24 mouse cellular contexts compared by ENCODE assay signal in genomic region chr9:45797271-45797670, GRCm38 (mm10). TPM values are rescaled to one million over a fixed set of nuclear protein-coding genes. Genes with fewer than 3 reads are reported as not detected.
DNase-seq lines count a peak whose midpoint lies in the region; ATAC-seq and TF ChIP-seq lines count a peak whose summit lies in the region.
"Had no signal": no experiment of that assay in that cellular context is flagged by ENCODE, and none has a peak within 500 bp of the region (broad histone marks: within the 10 kb centered on the region; RNA-seq: fewer than 3 reads in every experiment).

No protein-coding gene starts in this region.

- no peak for TF ChIP-seq EP300 in liver, embryonic 14.5 days (IDR thresholded peaks at IDR 0.05; ENCODE audit: low read depth)

- no peak overlapping the region for H3K4me3 ChIP-seq in forebrain, embryonic 13.5 days
- H3K4me3 ChIP-seq in forebrain, embryonic 12.5 days (replicated peaks) = no peak overlapping the region
- no peak overlapping the region for H3K4me3 ChIP-seq in liver, embryonic 14.5 days (ENCODE audit: insufficient read depth in 1 of 2, low read depth in 2 of 2, low read length in 2 of 2)
- H3K4me3 ChIP-seq in liver, embryonic 12.5 days = no peak overlapping the region
- H3K4me3 ChIP-seq: embryonic facial prominence, embryonic 13.5 days; intestine, embryonic 15.5 days; kidney, embryonic 15.5 days; liver, embryonic 13.5 days; midbrain, embryonic 15.5 days had no signal

- ATAC-seq in forebrain, embryonic 13.5 days = no peak
- ATAC-seq in forebrain, embryonic 12.5 days (ENCODE audit: low FRiP score) = no peak
- ATAC-seq in liver, embryonic 14.5 days (ENCODE audit: insufficient read depth) = no peak
- ATAC-seq in liver, embryonic 12.5 days = no peak
- ATAC-seq: activated CD4-positive, CD25-positive, alpha-beta regulatory T cell, adult 4 months; intestine, embryonic 15.5 days had no signal

- no peak for DNase-seq in liver, embryonic 14.5 days (ENCODE audit: low read depth in 3 of 3, low spot score in 3 of 3)
- peak; percentile 35 for DNase-seq in A20 (ENCODE audit: low read depth, low spot score)
- DNase-seq in retina, embryonic 14.5 days (ENCODE audit: low spot score) = peak; percentile 15
- no peak for DNase-seq in spleen, adult 18-20 months
- no peak for DNase-seq in adrenal gland, adult 2 months
- DNase-seq: adrenal gland, postnatal 25 days; cerebellum, adult 11 months; cerebellum, postnatal 10 days; heart, postnatal 10 days; kidney, postnatal 4 days; liver, embryonic 13.5 days; lung, postnatal 14 days; right cerebral cortex, adult 18-20 months; thymus, adult 18-20 months; thymus, postnatal 4 days had no signal

- H3K9ac ChIP-seq in forebrain, embryonic 13.5 days = no peak overlapping the region
- H3K9ac ChIP-seq in forebrain, embryonic 12.5 days = no peak overlapping the region
- H3K9ac ChIP-seq in liver, embryonic 14.5 days (replicated peaks) = no peak overlapping the region
- no peak overlapping the region for H3K9ac ChIP-seq in liver, embryonic 12.5 days
- H3K9ac ChIP-seq: embryonic facial prominence, embryonic 13.5 days; intestine, embryonic 15.5 days; kidney, embryonic 15.5 days; liver, embryonic 13.5 days; midbrain, embryonic 15.5 days had no signal

- H3K4me1 ChIP-seq in forebrain, embryonic 13.5 days = peaks cover 27% of the 10 kb centered on the region
- peaks cover 24% of the 10 kb centered on the region for H3K4me1 ChIP-seq in forebrain, embryonic 12.5 days
- peaks cover 0 to 4% of the 10 kb centered on the region in 2 experiments; a peak in 2 of 4 replicates for H3K4me1 ChIP-seq in liver, embryonic 14.5 days (replicated peaks; ENCODE audit: control insufficient read depth in 2 of 2, insufficient read depth in 2 of 2, low read length in 1 of 2)
- peaks cover 21% of the 10 kb centered on the region for H3K4me1 ChIP-seq in liver, embryonic 12.5 days

- whole genome bisulfite sequencing in forebrain, embryonic 13.5 days = 74% methylated on average over 3 of the region's 3 CpGs
- WGBS in forebrain, embryonic 12.5 days = 78% methylated on average over 3 of the region's 3 CpGs
- WGBS in liver, embryonic 14.5 days (ENCODE audit: insufficient replicate concordance) = 64% methylated on average over 3 of the region's 3 CpGs
- WGBS in liver, embryonic 12.5 days (ENCODE audit: insufficient replicate concordance) = 71% methylated on average over 3 of the region's 3 CpGs

- peak; percentile 17; the same call in 1 of the 2 replicates for TF ChIP-seq CTCF in liver, embryonic 14.5 days (IDR thresholded peaks at IDR 0.05; ENCODE audit: low read depth)

- H3K4me2 ChIP-seq in forebrain, embryonic 13.5 days = no peak overlapping the region
- H3K4me2 ChIP-seq in forebrain, embryonic 12.5 days = no peak overlapping the region
- no peak overlapping the region for H3K4me2 ChIP-seq in liver, embryonic 14.5 days (ENCODE audit: low read depth)
- no peak overlapping the region for H3K4me2 ChIP-seq in liver, embryonic 12.5 days
- H3K4me2 ChIP-seq: embryonic facial prominence, embryonic 13.5 days; heart, embryonic 11.5 days; intestine, embryonic 15.5 days; kidney, embryonic 15.5 days; liver, embryonic 13.5 days; midbrain, embryonic 15.5 days had no signal

- H3K27ac ChIP-seq in forebrain, embryonic 13.5 days = peak overlapping the region; percentile 68
- no peak overlapping the region for H3K27ac ChIP-seq in forebrain, embryonic 12.5 days
- no peak overlapping the region for H3K27ac ChIP-seq in liver, embryonic 14.5 days
- no peak overlapping the region for H3K27ac ChIP-seq in liver, embryonic 12.5 days
- H3K27ac ChIP-seq: embryonic facial prominence, embryonic 13.5 days; intestine, embryonic 15.5 days; kidney, embryonic 15.5 days; liver, embryonic 13.5 days had no signal

- H3K36me3 ChIP-seq in forebrain, embryonic 13.5 days (ENCODE audit: poor library complexity, severe bottlenecking) = peaks cover 25% of the 10 kb centered on the region
- H3K36me3 ChIP-seq in forebrain, embryonic 12.5 days (replicated peaks) = peaks cover 25% of the 10 kb centered on the region
- no peaks in the 10 kb centered on the region for H3K36me3 ChIP-seq in liver, embryonic 14.5 days (replicated peaks; ENCODE audit: control insufficient read depth, insufficient read depth, low read depth)
- H3K36me3 ChIP-seq in liver, embryonic 12.5 days = peaks cover 14% of the 10 kb centered on the region

- no peaks in the 10 kb centered on the region for H3K27me3 ChIP-seq in forebrain, embryonic 13.5 days
- no peaks in the 10 kb centered on the region for H3K27me3 ChIP-seq in forebrain, embryonic 12.5 days
- no peaks in the 10 kb centered on the region for H3K27me3 ChIP-seq in liver, embryonic 14.5 days (ENCODE audit: control insufficient read depth, insufficient read depth, low read length)
- 0 out of 2 replicates have a peak, but pooled peaks cover 3% of the 10 kb centered on the region for H3K27me3 ChIP-seq in liver, embryonic 12.5 days (replicated peaks)
- H3K27me3 ChIP-seq: embryonic facial prominence, embryonic 13.5 days; intestine, embryonic 15.5 days; kidney, embryonic 15.5 days; liver, embryonic 13.5 days; midbrain, embryonic 15.5 days had no signal

- no peaks in the 10 kb centered on the region for H3K9me3 ChIP-seq in forebrain, embryonic 13.5 days (replicated peaks)
- H3K9me3 ChIP-seq in forebrain, embryonic 12.5 days = no peaks in the 10 kb centered on the region
- H3K9me3 ChIP-seq in liver, embryonic 14.5 days (ENCODE audit: control insufficient read depth, low read length) = no peaks in the 10 kb centered on the region; the same call in 1 of the 2 replicates
- no peaks in the 10 kb centered on the region for H3K9me3 ChIP-seq in liver, embryonic 12.5 days (replicated peaks)
- H3K9me3 ChIP-seq: embryonic facial prominence, embryonic 13.5 days; intestine, embryonic 15.5 days; kidney, embryonic 15.5 days; liver, embryonic 13.5 days; midbrain, embryonic 15.5 days had no signal

RNA-seq across cellular contexts. Expression of gene Cep164, which starts 31.2 kb away (rescaled TPM):
- 16.1 and 19.1 TPM in 2 replicates for polyA plus RNA-seq in forebrain, embryonic 13.5 days (2015; fragmentation: Nextera tagmentation; extraction: Ambion mirVana)
- polyA plus RNA-seq in forebrain, embryonic 12.5 days (2016; fragmentation: Nextera tagmentation; extraction: Ambion mirVana) = 16.3 and 17.7 TPM in 2 replicates
- polyA plus RNA-seq in liver, embryonic 14.5 days (2012; rRNA removed) = 4.9 and 5.7 TPM in 2 replicates
- 3.7 and 4.0 TPM in 2 replicates for polyA plus RNA-seq in liver, embryonic 14.5 days (2014; fragmentation: Nextera tagmentation; extraction: Ambion mirVana)
- 6.2 and 8.2 TPM in 2 replicates for polyA plus RNA-seq in liver, embryonic 12.5 days (2016; fragmentation: Nextera tagmentation; extraction: Ambion mirVana)
- 10 to 100 TPM; 15.0 to 18.8 TPM for total RNA-seq in adrenal gland, adult 2 months (2021)
- 23.4 and 28.1 TPM in 2 replicates for polyA plus RNA-seq in adrenal gland, adult 2 months (2012; rRNA removed)

RNA-seq across cellular contexts. Expression of gene Bace1, which starts 41.1 kb away (rescaled TPM):
- 33.5 and 35.6 TPM in 2 replicates for polyA plus RNA-seq in forebrain, embryonic 13.5 days (2015; fragmentation: Nextera tagmentation; extraction: Ambion mirVana)
- 35.4 and 36.5 TPM in 2 replicates for polyA plus RNA-seq in forebrain, embryonic 12.5 days (2016; fragmentation: Nextera tagmentation; extraction: Ambion mirVana)
- polyA plus RNA-seq in liver, embryonic 14.5 days (2012; rRNA removed) = 3.1 and 3.4 TPM in 2 replicates
- 3.6 and 4.2 TPM in 2 replicates for polyA plus RNA-seq in liver, embryonic 14.5 days (2014; fragmentation: Nextera tagmentation; extraction: Ambion mirVana)
- polyA plus RNA-seq in liver, embryonic 12.5 days (2016; fragmentation: Nextera tagmentation; extraction: Ambion mirVana) = 9.0 and 9.4 TPM in 2 replicates
- total RNA-seq in adrenal gland, adult 2 months (2021) = 10 to 100 TPM; 22.0 to 27.6 TPM
- 22.9 and 28.7 TPM in 2 replicates for polyA plus RNA-seq in adrenal gland, adult 2 months (2012; rRNA removed)

Comparison
In these comparisons a context has a peak if more than half of its experiments do, and no peak if none do; other contexts are left out.
1. DNase-seq: peak in A20 (single experiment) and retina, embryonic 14.5 days (single experiment); none in liver, embryonic 14.5 days (0 of 3), spleen, adult 18-20 months (0 of 2) and adrenal gland, adult 2 months (single experiment).